Comparison of ENCODE assay signal across 24 mouse cellular contexts in genomic region chr6:135297570-135297969, GRCm38 (mm10). TPM values are rescaled to one million over a fixed set of nuclear protein-coding genes. Genes with fewer than 3 reads are reported as not detected.
A peak's percentile ranks its signal among the peaks of the same experiment; 100 is the strongest.
DNase-seq lines count a peak whose midpoint lies in the region; ATAC-seq and TF ChIP-seq lines count a peak whose summit lies in the region.
"Had no signal": no experiment of that assay in that cellular context is flagged by ENCODE, and none has a peak within 500 bp of the region (broad histone marks: within the 10 kb centered on the region; RNA-seq: fewer than 3 reads in every experiment).

No protein-coding gene starts in this region.

- no peak overlapping the region for H3K27ac ChIP-seq in limb, embryonic 14.5 days (replicated peaks; ENCODE audit: low read depth, low read length)
- no peak overlapping the region for H3K27ac ChIP-seq in limb, embryonic 10.5 days
- no peak overlapping the region for H3K27ac ChIP-seq in kidney, embryonic 15.5 days
- no peak overlapping the region for H3K27ac ChIP-seq in stomach, postnatal 0 days (replicated peaks)
- H3K27ac ChIP-seq: embryonic facial prominence, embryonic 12.5 days; forebrain, embryonic 12.5 days; heart, embryonic 10.5 days; hindbrain, embryonic 13.5 days; hindbrain, postnatal 0 days had no signal

- no peak overlapping the region for H3K4me3 ChIP-seq in limb, embryonic 14.5 days (replicated peaks; ENCODE audit: low read length)
- H3K4me3 ChIP-seq in limb, embryonic 10.5 days = no peak overlapping the region
- no peak overlapping the region for H3K4me3 ChIP-seq in kidney, embryonic 15.5 days (replicated peaks)
- H3K4me3 ChIP-seq in stomach, postnatal 0 days (ENCODE audit: low read depth, low read length) = no peak overlapping the region
- H3K4me3 ChIP-seq: embryonic facial prominence, embryonic 12.5 days; forebrain, embryonic 12.5 days; heart, embryonic 10.5 days; hindbrain, embryonic 13.5 days had no signal

- ATAC-seq in limb, embryonic 14.5 days (ENCODE audit: low FRiP score, low read depth) = no peak
- ATAC-seq in kidney, embryonic 15.5 days (replicated peaks; ENCODE audit: low FRiP score) = no peak
- no peak for ATAC-seq in stomach, postnatal 0 days (ENCODE audit: low FRiP score, low TSS enrichment)
- ATAC-seq: hindbrain, postnatal 0 days had no signal

- WGBS in limb, embryonic 14.5 days = 79% methylated on average over 7 of the region's 7 CpGs
- 83% methylated on average over 7 of the region's 7 CpGs for WGBS in limb, embryonic 10.5 days
- WGBS in kidney, embryonic 15.5 days = 82% methylated on average over 7 of the region's 7 CpGs
- WGBS in stomach, postnatal 0 days = 71% methylated on average over 7 of the region's 7 CpGs

- no peaks in the 10 kb centered on the region for H3K36me3 ChIP-seq in limb, embryonic 14.5 days (ENCODE audit: control insufficient read depth, insufficient read depth, low read length)
- H3K36me3 ChIP-seq in limb, embryonic 10.5 days = no peaks in the 10 kb centered on the region
- no peaks in the 10 kb centered on the region for H3K36me3 ChIP-seq in kidney, embryonic 15.5 days
- H3K36me3 ChIP-seq in stomach, postnatal 0 days (ENCODE audit: control insufficient read depth, insufficient read depth, low read length) = no peaks in the 10 kb centered on the region
- H3K36me3 ChIP-seq: embryonic facial prominence, embryonic 12.5 days; forebrain, embryonic 12.5 days; heart, embryonic 10.5 days; hindbrain, embryonic 13.5 days had no signal

- H3K9me3 ChIP-seq in limb, embryonic 14.5 days (ENCODE audit: control insufficient read depth, low read length) = no peaks in the 10 kb centered on the region
- H3K9me3 ChIP-seq in limb, embryonic 10.5 days (replicated peaks) = no peaks in the 10 kb centered on the region
- H3K9me3 ChIP-seq in kidney, embryonic 15.5 days (replicated peaks) = no peaks in the 10 kb centered on the region
- H3K9me3 ChIP-seq in stomach, postnatal 0 days (ENCODE audit: control insufficient read depth, low read length) = no peaks in the 10 kb centered on the region
- H3K9me3 ChIP-seq: embryonic facial prominence, embryonic 12.5 days; forebrain, embryonic 12.5 days; heart, embryonic 10.5 days; hindbrain, embryonic 13.5 days had no signal

- no peak overlapping the region for H3K9ac ChIP-seq in limb, embryonic 14.5 days (ENCODE audit: low read depth, low read length, severe bottlenecking)
- no peak overlapping the region for H3K9ac ChIP-seq in kidney, embryonic 15.5 days
- no peak overlapping the region for H3K9ac ChIP-seq in stomach, postnatal 0 days (ENCODE audit: low read length)
- H3K9ac ChIP-seq: embryonic facial prominence, embryonic 12.5 days; forebrain, embryonic 12.5 days; hindbrain, embryonic 13.5 days had no signal

- TF ChIP-seq POLR2A in limb, embryonic 14.5 days (IDR thresholded peaks at IDR 0.05; ENCODE audit: borderline replicate concordance, extremely low read depth, insufficient read depth, insufficient read length) = no peak

- TF ChIP-seq EP300 in stomach, postnatal 0 days (optimal IDR thresholded peaks at IDR 0.05) = no peak

- H3K4me2 ChIP-seq in limb, embryonic 14.5 days (replicated peaks; ENCODE audit: low read depth, low read length, severe bottlenecking) = no peak overlapping the region
- no peak overlapping the region for H3K4me2 ChIP-seq in kidney, embryonic 15.5 days
- no peak overlapping the region for H3K4me2 ChIP-seq in stomach, postnatal 0 days (replicated peaks; ENCODE audit: low read depth)
- H3K4me2 ChIP-seq: embryonic facial prominence, embryonic 12.5 days; forebrain, embryonic 12.5 days; hindbrain, embryonic 13.5 days had no signal

- no peak for TF ChIP-seq CTCF in stomach, postnatal 0 days (IDR thresholded peaks at IDR 0.05; ENCODE audit: low read depth)

- H3K4me1 ChIP-seq in limb, embryonic 14.5 days (ENCODE audit: control insufficient read depth, insufficient read depth, low read length) = peaks cover 18% of the 10 kb centered on the region
- peaks cover 7% of the 10 kb centered on the region; the same call in 1 of the 2 replicates for H3K4me1 ChIP-seq in limb, embryonic 10.5 days
- peaks cover 10% of the 10 kb centered on the region for H3K4me1 ChIP-seq in kidney, embryonic 15.5 days
- peaks cover 4% of the 10 kb centered on the region for H3K4me1 ChIP-seq in stomach, postnatal 0 days (replicated peaks; ENCODE audit: control insufficient read depth, insufficient read depth)
- H3K4me1 ChIP-seq: forebrain, embryonic 12.5 days had no signal

- H3K27me3 ChIP-seq in limb, embryonic 14.5 days (ENCODE audit: control insufficient read depth, insufficient read depth, low read length) = no peaks in the 10 kb centered on the region
- no peaks in the 10 kb centered on the region for H3K27me3 ChIP-seq in limb, embryonic 10.5 days (ENCODE audit: low read depth, poor library complexity, severe bottlenecking)
- H3K27me3 ChIP-seq in kidney, embryonic 15.5 days = no peaks in the 10 kb centered on the region
- no peaks in the 10 kb centered on the region for H3K27me3 ChIP-seq in stomach, postnatal 0 days (ENCODE audit: control insufficient read depth, insufficient read depth, low read length)
- H3K27me3 ChIP-seq: embryonic facial prominence, embryonic 12.5 days; forebrain, embryonic 12.5 days; hindbrain, embryonic 13.5 days had no signal

- intact Hi-C loops in gastrocnemius, postnatal 36 days (cut with DNase I) = no loop called here

- DNase-seq in limb, embryonic 14.5 days (ENCODE audit: low spot score) = peak; percentile 19
- DNase-seq in limb, embryonic 10.5 days (ENCODE audit: low spot score) = no peak
- peak; percentile 15 to 33 for DNase-seq in gastrocnemius, adult 8-10 months (ENCODE audit: low spot score in 2 of 2)
- DNase-seq in gastrocnemius, postnatal 36 days = peak; percentile 35 to 44
- DNase-seq in skeletal muscle tissue, adult 2 months (ENCODE audit: low read depth, low spot score) = peak; percentile 50
- no peak for DNase-seq in adipocyte (ENCODE audit: low spot score)
- no peak for DNase-seq in stomach, postnatal 0 days (ENCODE audit: low spot score)
- DNase-seq: adrenal gland, postnatal 14 days; cerebellum, adult 18-20 months; cerebellum, adult 9-11 months; embryo, embryonic 11 days; heart, postnatal 10 days; kidney, adult 11 months; kidney, adult 9 months had no signal

RNA-seq across cellular contexts. Expression of gene Pbp2, which starts 12.6 kb away (rescaled TPM):
- 0.34 and 0.46 TPM in 2 replicates for polyA plus RNA-seq in limb, embryonic 14.5 days (2012; rRNA removed)
- polyA plus RNA-seq in limb, embryonic 14.5 days (2014; fragmentation: Nextera tagmentation; extraction: Ambion mirVana) = 0.29 and 0.46 TPM in 2 replicates
- polyA plus RNA-seq in limb, embryonic 10.5 days (2016; fragmentation: Nextera tagmentation; extraction: Ambion mirVana) = 0.11 and 0.19 TPM in 2 replicates
- not detected for total RNA-seq in gastrocnemius, adult 8-10 months (2022)
- not detected for total RNA-seq in gastrocnemius, postnatal 36 days (2021)
- 0.16 and 0.17 TPM in 2 replicates for polyA plus RNA-seq in kidney, embryonic 15.5 days (2015; fragmentation: Nextera tagmentation; extraction: Ambion mirVana)
- polyA plus RNA-seq in stomach, postnatal 0 days (2015; fragmentation: Nextera tagmentation; extraction: Ambion mirVana) = 3.5 and 4.5 TPM in 2 replicates
- total RNA-seq: adrenal gland, postnatal 14 days; CH12.LX; heart, adult 18-20 months; heart, postnatal 10 days; hematopoietic stem cell, adult 5-6 weeks had no signal
- polyA plus RNA-seq: embryonic facial prominence, embryonic 12.5 days; forebrain, embryonic 12.5 days; heart, embryonic 14.5 days; hindbrain, postnatal 0 days had no signal

RNA-seq across cellular contexts. Expression of gene Gsg1, which starts 43.4 kb away (rescaled TPM):
- polyA plus RNA-seq in limb, embryonic 14.5 days (2012; rRNA removed) = 1.4 and 1.6 TPM in 2 replicates
- polyA plus RNA-seq in limb, embryonic 14.5 days (2014; fragmentation: Nextera tagmentation; extraction: Ambion mirVana) = 1.1 and 2.2 TPM in 2 replicates
- 0.80 and 1.5 TPM in 2 replicates for polyA plus RNA-seq in limb, embryonic 10.5 days (2016; fragmentation: Nextera tagmentation; extraction: Ambion mirVana)
- total RNA-seq in gastrocnemius, adult 8-10 months (2022) = not detected
- not detected for total RNA-seq in gastrocnemius, postnatal 36 days (2021)
- polyA plus RNA-seq in kidney, embryonic 15.5 days (2015; fragmentation: Nextera tagmentation; extraction: Ambion mirVana) = 0.63 and 0.71 TPM in 2 replicates
- 0.50 and 0.80 TPM in 2 replicates for polyA plus RNA-seq in stomach, postnatal 0 days (2015; fragmentation: Nextera tagmentation; extraction: Ambion mirVana)
- total RNA-seq: adrenal gland, postnatal 14 days; CH12.LX had no signal

Comparison
In these comparisons a context has a peak if more than half of its experiments do, and no peak if none do; other contexts are left out.
1. DNase-seq: peak in limb, embryonic 14.5 days (single experiment), gastrocnemius, adult 8-10 months (2 of 2), gastrocnemius, postnatal 36 days (2 of 2) and skeletal muscle tissue, adult 2 months (single experiment); none in limb, embryonic 10.5 days (single experiment), adipocyte (single experiment) and stomach, postnatal 0 days (single experiment).